Mouse (Mus musculus): ENCODE measurements around the gene Dusp2. TPM values are rescaled to one million over a fixed set of nuclear protein-coding genes. Genes with fewer than 3 reads are reported as not detected.

The Dusp2 gene
- total RNA-seq, 1 experiment = 1.8 TPM

GRCm38 (mm10) chr2:127363696-127364095 is 27.7 kb downstream of the Dusp2 start:
- in situ Hi-C loops (cut with MboI; ENCODE audit: low sequenced_read_pairs in 2 of 2, unreplicated experiment in 2 of 2) = no loop called here
- TF ChIP-seq CHD2 (IDR thresholded peaks at IDR 0.05; ENCODE audit: low read depth, low read length) (no peak), ZC3H11A (IDR thresholded peaks at IDR 0.05; ENCODE audit: borderline replicate concordance, low read depth, low read length) (no peak), MAFK (IDR thresholded peaks at IDR 0.05; ENCODE audit: insufficient read depth, low read depth, low read length) (no peak), HCFC1 (IDR thresholded peaks at IDR 0.05; ENCODE audit: borderline replicate concordance, insufficient read depth, low read length) (no peak), ZNF384 (IDR thresholded peaks at IDR 0.05; ENCODE audit: low read depth, low read length) (no peak)
- H3K9ac ChIP-seq (ENCODE audit: insufficient read depth, low read depth, low read length, poor library complexity, severe bottlenecking) = no peak overlapping the region
- peak overlapping the region; percentile 63 to 74; a peak in 3 of 4 replicates for H3K4me3 ChIP-seq (ENCODE audit: insufficient read depth in 1 of 2, low read depth in 1 of 2, low read length in 2 of 2, poor library complexity in 1 of 2, severe bottlenecking in 1 of 2)
- H3K4me1 ChIP-seq (ENCODE audit: control insufficient read depth in 2 of 2, insufficient read depth in 2 of 2, low read length in 2 of 2, poor library complexity in 1 of 2) = peaks cover 0 to 4% of the 10 kb centered on the region in 2 experiments; a peak in 1 of 4 replicates
- no peak for DNase-seq (ENCODE audit: low read depth, low spot score)
- H3K27ac ChIP-seq (ENCODE audit: insufficient read depth, low read depth, low read length, poor library complexity, severe bottlenecking) = no peak overlapping the region
- no peaks in the 10 kb centered on the region for H3K36me3 ChIP-seq (ENCODE audit: control insufficient read depth, insufficient read depth, low read length, poor library complexity, severe bottlenecking)
- no peaks in the 10 kb centered on the region for H3K9me3 ChIP-seq (ENCODE audit: control insufficient read depth, insufficient read depth, low read depth, low read length)

- TF ChIP-seq ZC3H11A (IDR thresholded peaks at IDR 0.05; ENCODE audit: borderline replicate concordance, low read depth, low read length) (no peak), ZNF384 (IDR thresholded peaks at IDR 0.05; ENCODE audit: low read depth, low read length) (no peak), CHD2 (IDR thresholded peaks at IDR 0.05; ENCODE audit: low read depth, low read length) (no peak), MAFK (IDR thresholded peaks at IDR 0.05; ENCODE audit: insufficient read depth, low read depth, low read length) (no peak), HCFC1 (IDR thresholded peaks at IDR 0.05; ENCODE audit: borderline replicate concordance, insufficient read depth, low read length) (no peak)
- H3K4me3 ChIP-seq (ENCODE audit: insufficient read depth in 1 of 2, low read depth in 1 of 2, low read length in 2 of 2, poor library complexity in 1 of 2, severe bottlenecking in 1 of 2) = no peak overlapping the region
- no peak overlapping the region for H3K27ac ChIP-seq (ENCODE audit: insufficient read depth, low read depth, low read length, poor library complexity, severe bottlenecking)
Observed at GRCm38 (mm10) chr2:127364452-127364851, 28.5 kb downstream of the Dusp2 start.

GRCm38 (mm10) chr2:127367126-127367820 is 31.3 kb downstream of the Dusp2 start:
- TF ChIP-seq CHD2 (IDR thresholded peaks at IDR 0.05; ENCODE audit: low read depth, low read length) = no peak
- no peak for TF ChIP-seq HCFC1 (IDR thresholded peaks at IDR 0.05; ENCODE audit: borderline replicate concordance, insufficient read depth, low read length)
- TF ChIP-seq ZC3H11A (IDR thresholded peaks at IDR 0.05; ENCODE audit: borderline replicate concordance, low read depth, low read length) = no peak
- no peak for TF ChIP-seq MAFK (IDR thresholded peaks at IDR 0.05; ENCODE audit: insufficient read depth, low read depth, low read length)
- no peak for TF ChIP-seq ZNF384 (IDR thresholded peaks at IDR 0.05; ENCODE audit: low read depth, low read length)
- Histone ChIP-seq H3K27ac (ENCODE audit: insufficient read depth, low read depth, low read length, poor library complexity, severe bottlenecking) (no peak overlapping the region), H3K9ac (ENCODE audit: insufficient read depth, low read depth, low read length, poor library complexity, severe bottlenecking) (no peak overlapping the region), H3K4me3 (ENCODE audit: insufficient read depth in 1 of 2, low read depth in 1 of 2, low read length in 2 of 2, poor library complexity in 1 of 2, severe bottlenecking in 1 of 2) (no peak overlapping the region), H3K4me1 (ENCODE audit: control insufficient read depth in 2 of 2, insufficient read depth in 2 of 2, low read length in 2 of 2, poor library complexity in 1 of 2) (peaks cover 0 to 9% of the 10 kb centered on the region in 2 experiments; a peak in 1 of 4 replicates), H3K9me3 (ENCODE audit: control insufficient read depth, insufficient read depth, low read depth, low read length) (no peaks in the 10 kb centered on the region), H3K36me3 (ENCODE audit: control insufficient read depth, insufficient read depth, low read length, poor library complexity, severe bottlenecking) (no peaks in the 10 kb centered on the region)
- no peak for DNase-seq (ENCODE audit: low read depth, low spot score)
- in situ Hi-C loops (cut with MboI; ENCODE audit: low sequenced_read_pairs in 2 of 2, unreplicated experiment in 2 of 2) = no loop called here

More at GRCm38 (mm10) chr2:127364452-127364851, 28.5 kb downstream of the Dusp2 start:
- peaks cover 0 to 4% of the 10 kb centered on the region in 2 experiments; a peak in 1 of 4 replicates for H3K4me1 ChIP-seq (ENCODE audit: control insufficient read depth in 2 of 2, insufficient read depth in 2 of 2, low read length in 2 of 2, poor library complexity in 1 of 2)
- no peaks in the 10 kb centered on the region for H3K36me3 ChIP-seq (ENCODE audit: control insufficient read depth, insufficient read depth, low read length, poor library complexity, severe bottlenecking)
- in situ Hi-C loops (cut with MboI; ENCODE audit: low sequenced_read_pairs in 2 of 2, unreplicated experiment in 2 of 2) = no loop called here
- no peak overlapping the region for H3K9ac ChIP-seq (ENCODE audit: insufficient read depth, low read depth, low read length, poor library complexity, severe bottlenecking)
- no peaks in the 10 kb centered on the region for H3K9me3 ChIP-seq (ENCODE audit: control insufficient read depth, insufficient read depth, low read depth, low read length)
- no peak for DNase-seq (ENCODE audit: low read depth, low spot score)

GRCm38 (mm10) chr2:127369703-127370376 is 33.9 kb downstream of the Dusp2 start:
- Histone ChIP-seq H3K9ac (ENCODE audit: insufficient read depth, low read depth, low read length, poor library complexity, severe bottlenecking) (no peak overlapping the region), H3K9me3 (ENCODE audit: control insufficient read depth, insufficient read depth, low read depth, low read length) (no peaks in the 10 kb centered on the region), H3K4me1 (ENCODE audit: control insufficient read depth in 2 of 2, insufficient read depth in 2 of 2, low read length in 2 of 2, poor library complexity in 1 of 2) (peaks cover 0 to 4% of the 10 kb centered on the region in 2 experiments; a peak in 1 of 4 replicates), H3K36me3 (ENCODE audit: control insufficient read depth, insufficient read depth, low read length, poor library complexity, severe bottlenecking) (no peaks in the 10 kb centered on the region), H3K4me3 (ENCODE audit: insufficient read depth in 1 of 2, low read depth in 1 of 2, low read length in 2 of 2, poor library complexity in 1 of 2, severe bottlenecking in 1 of 2) (no peak overlapping the region), H3K27ac (ENCODE audit: insufficient read depth, low read depth, low read length, poor library complexity, severe bottlenecking) (no peak overlapping the region)
- DNase-seq (ENCODE audit: low read depth, low spot score) = no peak
- in situ Hi-C loops (cut with MboI; ENCODE audit: low sequenced_read_pairs in 2 of 2, unreplicated experiment in 2 of 2) = no loop called here
- no peak for TF ChIP-seq HCFC1 (IDR thresholded peaks at IDR 0.05; ENCODE audit: borderline replicate concordance, insufficient read depth, low read length)
- no peak for TF ChIP-seq MAFK (IDR thresholded peaks at IDR 0.05; ENCODE audit: insufficient read depth, low read depth, low read length)
- no peak for TF ChIP-seq CHD2 (IDR thresholded peaks at IDR 0.05; ENCODE audit: low read depth, low read length)
- no peak for TF ChIP-seq ZNF384 (IDR thresholded peaks at IDR 0.05; ENCODE audit: low read depth, low read length)
